Mouse (Mus musculus) erythroid progenitor cell, adult 5-6 weeks (primary cell): Measurements from ENCODE around the gene Tcf7l1. TPM values are rescaled to one million over a fixed set of nuclear protein-coding genes. Genes with fewer than 3 reads are reported as not detected.

ENCODE experiments used
- ATAC-seq: replicated peaks from 2 replicates; pipeline ENCODE4 v1.8.0; 2016; ENCODE audit warnings: moderate number of reproducible peaks, mild to moderate bottlenecking, moderate TSS enrichment, inconsistent platforms; ENCODE audit not compliant: poor library complexity, low FRiP score, severe bottlenecking
- total RNA-seq, 2 experiments: library from RNA; stranded (forward) in 1 of 2; stranded (reverse) in 1 of 2; fragments of 150-400 nt in 1 of 2; fragments of 186-747, 209-891 nt in 1 of 2; gene quantifications; 2 replicates each; pipeline versions ENCODE4 v1.2.3 to v1.2.4; 2015 to 2017; ENCODE audit warnings: low replicate concordance in 2 of 2

Gene Tcf7l1
- total RNA-seq, 2 experiments from 2014 or later, result 5.9 TPM; not detected in 1

DNA sequence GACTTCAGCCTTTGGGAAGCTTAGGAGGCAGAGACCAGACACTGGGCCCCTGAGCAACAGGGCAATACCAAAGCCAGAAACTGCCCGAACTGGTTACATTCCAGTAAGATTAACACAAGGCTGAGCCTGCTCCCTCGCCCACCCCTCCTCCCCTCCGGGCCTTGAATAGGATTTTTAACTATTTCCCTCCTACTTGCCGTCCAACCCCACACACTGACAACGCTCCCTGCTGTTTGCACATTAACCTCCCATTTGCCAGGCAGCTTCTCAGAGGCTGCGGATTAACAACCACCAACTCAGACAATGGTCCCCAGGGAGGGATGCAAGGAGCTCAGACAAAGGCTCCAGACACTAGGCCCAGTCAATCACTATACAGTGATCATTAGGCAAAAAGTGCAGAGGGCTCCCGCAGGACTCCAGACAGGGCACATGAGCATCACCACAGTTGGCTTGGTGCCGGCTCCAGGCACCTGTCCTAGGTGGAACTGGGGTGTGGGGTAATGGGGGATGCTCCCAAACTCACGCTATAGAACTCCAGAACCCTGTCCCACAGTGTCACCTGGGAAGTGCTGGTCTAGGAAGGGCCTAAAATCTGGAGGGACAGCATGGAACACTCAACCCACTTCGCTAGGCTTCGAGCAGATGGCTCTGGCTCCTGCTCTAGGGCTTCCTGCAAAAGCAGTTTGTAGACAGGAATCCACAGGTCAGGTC lies 111.4 kb downstream of the Tcf7l1 start:
- no peak for ATAC-seq

- no peak for ATAC-seq
Observed at GRCm38 (mm10) chr6:72677079-72677478, 112.0 kb downstream of the Tcf7l1 start.

DNA sequence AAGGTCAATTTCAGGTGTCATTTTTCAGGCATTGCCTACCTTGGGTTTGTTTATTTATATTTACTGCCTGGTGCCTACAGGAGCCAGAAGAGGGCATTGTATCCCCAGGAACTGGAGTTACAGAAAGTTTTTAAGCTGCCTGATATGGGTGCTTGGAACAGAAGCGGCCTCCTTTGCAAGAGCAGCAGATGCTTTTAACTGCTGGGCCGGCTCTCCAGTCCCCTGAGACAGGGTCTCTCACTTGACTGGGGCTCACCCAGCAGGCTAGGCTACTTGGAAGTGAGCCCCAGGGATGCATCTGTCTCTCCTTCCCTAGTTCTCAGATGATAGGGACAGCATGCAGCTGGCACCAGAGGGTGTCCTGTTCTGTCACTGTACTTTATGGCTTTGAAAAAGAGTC lies 112.7 kb downstream of the Tcf7l1 start:
- no peak for ATAC-seq

DNA sequence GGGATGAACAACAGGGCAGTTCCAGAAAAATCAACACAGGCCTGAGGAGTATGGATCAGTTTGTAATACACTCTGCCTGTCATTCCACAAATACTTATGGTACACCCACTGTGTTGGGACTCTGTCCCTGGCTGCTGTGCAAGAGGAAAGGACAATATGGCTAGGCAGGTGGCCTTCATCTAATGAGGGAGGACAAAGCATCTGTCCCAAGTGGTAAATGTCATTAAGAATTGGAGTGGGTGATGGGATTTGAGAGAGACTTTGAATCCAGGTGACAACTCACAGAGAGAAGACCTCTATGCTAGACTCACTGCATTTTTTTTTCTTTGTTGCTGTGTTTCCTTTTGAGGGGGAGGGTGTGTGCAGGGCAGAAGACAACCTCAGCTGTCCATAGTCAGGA lies 115.3 kb downstream of the Tcf7l1 start:
- ATAC-seq, result no peak

DNA sequence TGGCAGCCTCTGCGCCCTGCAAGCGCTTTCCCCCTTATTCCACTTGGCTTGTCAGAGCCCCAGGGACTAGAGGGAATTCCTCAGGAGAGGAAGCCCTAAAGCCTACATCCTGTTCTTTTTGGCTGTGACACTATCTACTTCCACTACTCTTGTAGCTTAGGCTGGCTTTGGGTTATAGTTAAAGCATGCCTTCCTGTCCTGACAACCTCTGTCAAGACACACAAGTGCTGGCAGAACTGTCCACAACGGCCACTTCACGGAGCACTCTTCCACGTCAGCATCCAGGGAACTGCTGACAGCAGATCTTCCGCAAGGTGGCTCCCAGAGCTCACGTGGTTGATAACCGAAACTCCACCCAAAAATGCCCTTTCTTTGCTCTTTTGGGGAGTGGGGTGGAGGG lies 117.9 kb downstream of the Tcf7l1 start:
- ATAC-seq, result no peak

DNA sequence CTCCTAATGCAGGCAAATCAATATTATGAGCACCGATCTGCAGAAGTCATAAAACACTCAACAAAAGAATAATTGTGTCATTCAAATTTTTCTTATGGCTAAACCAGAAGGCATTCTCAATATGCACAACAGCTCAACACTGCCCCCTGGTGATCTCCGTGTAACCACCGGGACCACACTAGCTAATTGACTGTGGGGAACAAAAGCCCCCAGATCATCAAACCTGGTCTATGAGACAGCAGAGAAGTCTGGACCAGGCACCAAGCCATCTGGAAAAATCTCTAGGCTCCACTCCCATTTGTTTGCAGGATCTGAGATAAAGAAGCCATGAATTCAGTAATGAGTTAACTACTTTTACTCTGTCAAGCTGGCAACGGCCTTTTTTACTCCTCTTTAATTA lies 122.0 kb downstream of the Tcf7l1 start:
- ATAC-seq, result no peak

DNA sequence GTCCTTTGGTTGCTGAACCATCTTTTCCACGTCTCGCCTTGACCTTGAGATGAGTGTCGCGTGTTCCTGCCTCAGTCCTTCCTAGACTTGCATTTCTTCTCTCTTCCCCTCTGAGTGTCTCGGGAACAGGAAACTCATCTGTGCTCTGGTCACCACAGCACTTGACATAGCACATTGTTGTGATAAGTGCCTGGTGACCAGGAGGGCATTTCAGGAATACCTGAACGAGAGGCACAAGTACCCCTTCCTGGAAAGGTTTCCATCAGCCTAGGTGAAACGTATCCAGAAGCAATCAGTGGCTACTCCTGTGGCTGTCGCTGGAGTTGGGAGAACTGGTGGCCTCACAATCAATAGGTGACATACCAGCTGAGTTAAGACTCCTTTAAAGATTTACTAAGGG lies 124.8 kb downstream of the Tcf7l1 start:
- ATAC-seq, result no peak

DNA sequence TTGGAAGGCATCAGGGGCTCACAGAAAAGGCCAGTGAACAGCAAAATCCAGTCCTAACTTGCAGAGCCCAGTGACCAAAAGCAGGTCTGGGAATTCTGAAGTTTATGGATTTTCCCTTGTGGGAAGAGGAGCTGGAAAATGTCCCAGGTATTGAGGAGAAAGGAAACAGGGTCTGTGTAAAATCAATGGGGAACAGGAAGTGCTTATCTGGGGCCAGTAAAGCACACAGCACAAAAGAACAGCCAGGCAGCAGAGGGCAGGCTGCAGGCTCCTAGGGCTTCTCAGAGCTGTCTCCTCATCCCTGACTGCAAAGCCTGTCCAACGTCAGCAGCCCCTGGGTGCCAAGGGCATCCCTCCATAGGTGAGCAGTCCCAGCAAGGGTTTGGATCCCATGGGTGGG lies 126.1 kb downstream of the Tcf7l1 start:
- no peak for ATAC-seq

- no peak for ATAC-seq
Observed at GRCm38 (mm10) chr6:72660391-72660720, 128.7 kb downstream of the Tcf7l1 start.

DNA sequence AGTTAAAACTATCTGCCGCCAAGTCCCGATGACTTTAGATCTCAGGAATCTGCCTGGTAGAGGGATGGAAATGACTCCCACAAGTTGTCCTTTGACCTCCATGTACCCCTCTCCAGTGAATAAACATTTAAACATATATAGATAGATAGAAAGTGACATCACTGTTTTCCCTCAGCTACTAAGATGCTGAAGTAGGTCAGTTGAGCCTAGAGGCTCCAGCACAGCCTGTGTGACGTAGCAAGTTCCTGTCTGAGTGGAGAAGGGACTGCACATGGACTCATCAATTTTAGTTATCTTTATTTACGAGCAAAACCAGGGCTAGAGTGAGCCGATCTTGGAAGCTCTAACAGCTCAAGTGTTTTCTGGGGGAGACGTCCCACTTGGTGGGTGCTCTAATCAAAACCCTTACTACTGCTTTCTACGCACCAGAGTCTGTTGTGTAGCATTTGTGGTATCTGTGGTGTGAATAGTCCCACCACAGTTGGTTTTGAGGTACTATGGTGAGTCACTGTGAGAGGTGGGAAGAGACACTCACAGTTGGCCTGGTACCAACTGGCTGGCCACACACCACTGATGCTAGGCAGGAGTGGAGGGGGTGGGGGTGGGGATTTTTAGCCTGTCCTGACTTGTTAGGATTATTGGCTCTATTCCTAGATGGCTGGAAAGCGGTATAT lies 129.2 kb downstream of the Tcf7l1 start:
- ATAC-seq, result no peak

DNA sequence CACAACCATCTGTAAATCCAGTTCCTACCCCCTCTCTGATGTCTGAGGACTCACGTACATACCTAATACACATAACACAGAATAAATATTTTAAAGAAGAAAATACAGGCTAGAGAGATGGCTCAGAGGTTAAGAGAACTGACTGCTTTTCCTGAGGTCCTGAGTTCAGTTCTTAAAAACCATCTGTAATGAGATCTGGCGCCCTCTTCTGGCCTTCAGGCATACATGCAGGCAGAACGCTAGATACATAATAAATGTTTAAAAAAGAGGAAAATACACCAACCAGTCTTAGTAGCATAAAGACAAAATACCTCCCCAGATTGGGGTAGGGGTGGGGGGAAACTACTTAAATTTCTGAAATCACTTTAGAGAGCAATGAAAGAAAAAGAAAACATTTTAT lies 131.0 kb downstream of the Tcf7l1 start:
- no peak for ATAC-seq

DNA sequence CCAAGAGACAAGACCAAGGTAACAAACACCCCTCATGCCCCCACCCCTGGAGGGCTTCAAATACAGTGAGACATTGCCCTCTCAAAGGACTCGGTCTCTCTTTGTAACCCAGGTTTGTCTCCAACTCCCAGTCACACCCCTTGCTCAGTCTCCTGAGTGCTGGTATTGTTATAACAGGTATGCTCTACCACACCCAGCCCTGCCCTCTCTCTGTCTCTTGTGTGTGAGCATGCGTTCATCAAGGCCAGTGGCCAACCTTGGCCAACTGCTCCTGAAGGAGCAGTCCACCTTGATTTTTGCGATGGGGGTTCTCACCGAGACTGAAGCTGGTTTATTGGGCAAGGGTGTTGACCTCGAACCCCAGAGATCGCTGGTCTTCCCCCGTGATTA lies 133.0 kb downstream of the Tcf7l1 start:
- ATAC-seq, result no peak

GRCm38 (mm10) chr6:72655309-72656052 lies 133.6 kb downstream of the Tcf7l1 start:
- ATAC-seq, result no peak

- no peak for ATAC-seq
Observed at GRCm38 (mm10) chr6:72654355-72654754, 134.7 kb downstream of the Tcf7l1 start.

DNA sequence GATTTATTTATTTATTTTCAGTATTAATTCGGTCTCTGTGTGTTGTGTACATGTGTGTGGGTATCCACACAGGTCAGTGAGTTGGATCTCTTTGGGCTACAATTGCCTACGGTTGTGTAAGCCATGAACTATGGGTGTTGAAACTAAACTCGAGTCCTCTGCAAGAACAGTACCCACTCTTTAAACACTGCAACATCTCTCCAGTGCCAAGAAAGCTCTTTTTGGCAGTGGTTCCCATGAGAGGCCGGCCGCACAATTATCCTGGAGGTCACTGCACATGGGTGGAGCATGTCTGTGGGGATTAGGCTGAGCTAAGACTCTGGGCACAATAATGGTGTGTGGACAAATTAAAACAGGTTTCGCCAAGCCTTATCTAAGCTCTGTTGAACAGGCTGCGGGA lies 135.6 kb downstream of the Tcf7l1 start:
- no peak for ATAC-seq

GRCm38 (mm10) chr6:72650338-72650851 lies 138.7 kb downstream of the Tcf7l1 start:
- ATAC-seq, result no peak

- no peak for ATAC-seq
Observed at GRCm38 (mm10) chr6:72648002-72648595, 141.0 kb downstream of the Tcf7l1 start.

DNA sequence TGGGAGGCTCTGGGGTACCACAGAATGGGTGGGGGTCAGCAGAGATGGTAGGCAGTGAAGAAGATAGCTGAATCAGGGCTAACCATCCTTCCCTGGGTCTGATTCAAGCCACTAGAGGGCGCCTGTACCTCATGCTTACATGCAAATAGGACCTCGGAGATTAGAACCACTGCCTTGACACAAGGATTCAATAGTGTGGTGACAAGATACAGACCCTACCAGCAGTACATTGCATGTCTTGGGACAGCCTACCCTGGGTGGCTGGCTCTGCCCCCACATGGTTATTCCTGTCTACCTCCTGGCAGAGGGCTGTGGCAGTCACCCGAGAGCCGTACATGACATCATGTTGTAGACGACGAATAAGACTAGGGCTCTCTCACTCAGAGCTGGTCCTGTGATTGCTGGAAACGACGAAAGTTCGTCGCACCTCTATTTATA lies 141.7 kb downstream of the Tcf7l1 start:
- peak; percentile 58; the same call in 1 of the 2 replicates for ATAC-seq

GRCm38 (mm10) chr6:72645364-72645763 lies 143.7 kb downstream of the Tcf7l1 start:
- no peak for ATAC-seq

GRCm38 (mm10) chr6:72644576-72644975 lies 144.5 kb downstream of the Tcf7l1 start:
- ATAC-seq, result no peak
